Mouse (Mus musculus) neutrophil, adult 5-6 weeks (primary cell): Measurements from ENCODE around the gene Ssbp4. TPM values are rescaled to one million over a fixed set of nuclear protein-coding genes. Genes with fewer than 3 reads are reported as not detected.
"Not testable (repeated sequence)": the region's sequence is repeated elsewhere in the genome, so short reads cannot be mapped to it uniquely, and the experiment has no call there.

Experiments
- ATAC-seq: fragments of 151-379, 151-347 bp; 2 replicates; pipeline ENCODE4 v1.8.0; 2017; ENCODE audit warnings: mild to moderate bottlenecking, moderate TSS enrichment; ENCODE audit not compliant: insufficient number of reproducible peaks, poor library complexity, low FRiP score, severe bottlenecking; ENCODE audit errors: extremely low read depth
- total RNA-seq: library from RNA; stranded (forward); fragments of 200-1000 nt; gene quantifications from 2 replicates; pipeline ENCODE4 v1.2.3, GENCODE M21; 2017

Ssbp4 gene
- total RNA-seq, 1 experiment from 2014 or later: 31.3 TPM

- ATAC-seq: no peak
Measured at GRCm38 (mm10) chr8:70596216-70596615, 12.5 kb downstream of the Ssbp4 start.

- ATAC-seq: no peak
Measured at GRCm38 (mm10) chr8:70595811-70596210, 12.9 kb downstream of the Ssbp4 start.

- ATAC-seq: peak; percentile 17; the same call in 1 of the 2 replicates
Measured at GRCm38 (mm10) chr8:70594621-70595564, 13.8 kb downstream of the Ssbp4 start.

DNA sequence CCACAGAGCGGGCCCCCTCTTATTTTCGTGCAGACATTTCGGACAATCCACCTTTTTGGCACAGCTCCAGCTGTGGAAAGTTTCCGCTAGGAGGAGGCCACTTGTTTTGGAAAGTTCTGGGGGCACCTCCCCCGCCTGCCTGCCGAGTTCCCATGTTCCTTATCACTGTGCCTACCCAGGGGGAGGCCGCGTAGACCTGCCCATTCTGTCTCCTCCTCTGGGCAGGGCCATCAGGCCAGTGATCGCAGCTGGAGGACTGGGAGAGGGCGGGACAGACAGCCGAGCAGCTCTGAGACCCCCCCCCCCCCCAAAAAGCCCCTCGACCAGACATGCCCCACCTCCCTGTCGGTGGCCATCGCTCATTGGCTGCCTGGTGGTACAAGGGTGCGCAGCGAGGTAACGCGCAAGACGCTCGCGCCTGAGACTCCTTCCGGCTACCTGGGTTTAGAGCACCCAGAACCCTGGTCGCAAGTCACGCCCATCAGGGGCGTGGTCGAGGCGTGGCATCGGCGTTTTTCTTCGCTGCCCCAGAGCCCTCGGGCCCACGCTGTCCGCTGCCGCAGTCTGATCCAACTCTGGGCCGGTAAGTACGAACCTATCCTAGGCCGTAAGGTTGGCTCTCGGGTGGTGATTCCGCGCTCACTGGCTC is 14.6 kb downstream of the Ssbp4 start, which contains the start of gene Isyna1:
Gene Isyna1 (plus strand): TSS at position 413 of the 649 bp plus-strand sequence.
- peak; percentile 84 for ATAC-seq

- ATAC-seq: no peak
Measured at GRCm38 (mm10) chr8:70593173-70593572, 15.5 kb downstream of the Ssbp4 start.

GRCm38 (mm10) chr8:70591569-70591968 is 17.1 kb downstream of the Ssbp4 start:
- ATAC-seq: no peak

DNA sequence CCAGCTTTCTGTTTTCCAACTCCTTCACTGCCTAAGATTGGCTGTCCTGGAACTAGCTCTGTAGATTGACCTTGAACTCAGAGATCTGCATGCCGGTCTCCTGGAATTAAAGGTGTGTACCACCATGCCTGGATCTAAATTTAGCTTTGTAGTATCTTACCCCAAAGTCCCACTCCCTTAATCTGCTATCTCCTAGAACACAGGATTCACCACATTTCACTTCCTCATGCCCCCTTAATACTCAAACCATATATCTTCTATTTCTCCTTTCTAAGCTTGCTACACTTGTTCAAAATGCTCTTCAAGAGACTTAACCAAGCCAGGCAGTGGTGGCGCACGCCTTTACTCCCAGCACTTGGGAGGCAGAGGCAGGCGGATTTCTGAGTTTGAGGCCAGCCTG is 20.7 kb downstream of the Ssbp4 start:
- not testable (repeated sequence) for ATAC-seq

GRCm38 (mm10) chr8:70585258-70585652 is 23.4 kb downstream of the Ssbp4 start:
- peak; percentile 73 for ATAC-seq

- ATAC-seq: no peak
Measured at GRCm38 (mm10) chr8:70584606-70585257, 23.9 kb downstream of the Ssbp4 start.

- no peak for ATAC-seq
Measured at GRCm38 (mm10) chr8:70583476-70584387, 24.9 kb downstream of the Ssbp4 start.

DNA sequence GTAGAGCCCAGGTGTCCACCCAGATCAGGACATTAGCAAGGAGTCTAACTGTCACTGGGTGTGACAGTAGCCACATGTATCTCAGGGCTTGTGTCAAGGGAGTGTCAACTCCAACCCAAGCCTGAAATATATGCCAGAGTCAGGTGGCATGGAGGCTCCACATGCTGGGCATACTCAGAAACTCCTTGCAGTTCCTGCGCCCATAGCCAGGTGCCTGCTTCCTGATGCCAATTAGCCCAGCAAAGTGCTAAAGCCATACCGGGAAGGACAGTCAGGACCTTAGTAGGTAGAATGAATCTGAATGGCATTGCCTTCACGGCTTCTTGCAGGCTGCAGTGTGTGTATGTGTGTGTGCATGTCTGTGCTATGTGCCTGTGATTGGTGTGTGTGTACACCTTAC is 31.5 kb downstream of the Ssbp4 start:
- ATAC-seq: no peak

DNA sequence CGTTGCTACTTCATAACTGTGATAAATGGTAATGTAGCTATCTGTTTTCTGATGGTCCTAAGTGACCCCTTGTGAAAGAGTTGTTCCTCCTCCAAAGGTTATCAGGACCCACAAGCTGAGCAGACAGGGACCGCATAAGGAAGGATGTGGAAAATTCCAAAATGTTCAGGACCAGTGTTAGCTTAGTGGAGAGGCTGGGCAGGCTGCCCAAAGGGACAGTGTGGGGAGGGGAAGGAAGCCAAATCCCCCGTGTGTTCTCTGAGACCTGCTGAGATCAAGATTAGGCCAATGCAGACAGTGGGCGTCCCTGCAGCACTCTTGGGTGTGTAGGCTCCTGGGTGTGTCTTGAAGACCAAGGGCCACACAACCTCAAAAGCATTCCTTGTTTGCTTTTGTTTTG is 33.8 kb downstream of the Ssbp4 start:
- ATAC-seq: no peak

GRCm38 (mm10) chr8:70574302-70574701 is 34.4 kb downstream of the Ssbp4 start:
- no peak for ATAC-seq

GRCm38 (mm10) chr8:70570990-70571389 is 37.7 kb downstream of the Ssbp4 start:
- no peak for ATAC-seq

- no peak for ATAC-seq
Measured at GRCm38 (mm10) chr8:70570360-70570759, 38.3 kb downstream of the Ssbp4 start.

DNA sequence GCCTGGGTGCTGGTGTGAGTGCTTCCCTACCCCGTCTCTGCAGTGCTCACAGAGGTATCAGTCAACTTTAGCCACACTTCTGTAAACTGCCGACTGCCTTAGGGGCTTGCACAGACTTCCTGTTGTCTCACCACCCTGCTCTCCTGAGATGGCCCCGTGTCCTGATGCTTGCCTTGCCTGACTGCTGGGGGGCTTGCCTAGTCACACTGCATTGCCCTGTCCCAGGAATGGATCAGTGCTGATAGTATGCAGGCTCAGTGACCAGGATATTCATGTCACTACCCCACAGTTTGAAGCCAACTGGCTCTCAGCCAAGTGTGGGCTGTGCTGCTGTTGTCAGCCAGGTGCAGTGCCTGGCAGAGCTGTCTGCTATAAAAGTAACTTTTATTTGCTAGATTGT is 43.1 kb downstream of the Ssbp4 start:
- peak; percentile 23; the same call in 1 of the 2 replicates for ATAC-seq

GRCm38 (mm10) chr8:70564696-70565235 is 43.9 kb downstream of the Ssbp4 start:
- no peak for ATAC-seq

- no peak for ATAC-seq
Measured at GRCm38 (mm10) chr8:70563763-70564387, 44.8 kb downstream of the Ssbp4 start.
